Mouse (Mus musculus) liver, embryonic 12.5 days (tissue): ENCODE data around the gene Sgms2. TPM values are rescaled to one million over a fixed set of nuclear protein-coding genes. Genes with fewer than 3 reads are reported as not detected.
"Not testable (repeated sequence)": the region's sequence is repeated elsewhere in the genome, so short reads cannot be mapped to it uniquely, and the experiment has no call there.

ENCODE experiments used
- ATAC-seq: fragments of 200-750 bp; cut with Nextera tagmentation; 2 replicates; pipeline ENCODE4 v1.8.0; 2017; ENCODE audit warnings: moderate number of reproducible peaks, mild to moderate bottlenecking, moderate library complexity
- H3K27ac ChIP-seq: fragments of 300-500 bp; sonication (generic); 2 replicates; pipeline ENCODE4 v1.5.1; 2016; ENCODE audit warnings: mild to moderate bottlenecking
- H3K27me3 ChIP-seq: fragments of 300-500 bp; sonication (generic); replicated peaks from 2 replicates; pipeline ENCODE4 v1.6.1; 2016; ENCODE audit warnings: mild to moderate bottlenecking, moderate library complexity
- H3K36me3 ChIP-seq: fragments of 300-500 bp; sonication (generic); 2 replicates; pipeline ENCODE4 v1.6.1; 2016; ENCODE audit warnings: mild to moderate bottlenecking, moderate library complexity
- H3K4me1 ChIP-seq: fragments of 300-500 bp; sonication (generic); 2 replicates; pipeline ENCODE4 v1.6.1; 2016
- H3K4me2 ChIP-seq: fragments of 300-500 bp; sonication (generic); 2 replicates; pipeline ENCODE4 v1.6.1; 2016; ENCODE audit warnings: mild to moderate bottlenecking, moderate library complexity
- H3K4me3 ChIP-seq: fragments of 300-500 bp; sonication (generic); 2 replicates; pipeline ENCODE4 v1.5.1; 2016; ENCODE audit warnings: mild to moderate bottlenecking, moderate library complexity
- H3K9ac ChIP-seq: fragments of 300-500 bp; sonication (generic); 2 replicates; pipeline ENCODE4 v1.6.1; 2016; ENCODE audit warnings: mild to moderate bottlenecking, moderate library complexity
- H3K9me3 ChIP-seq: fragments of 300-500 bp; sonication (generic); replicated peaks from 2 replicates; pipeline ENCODE4 v1.6.1; 2016; ENCODE audit warnings: mild to moderate bottlenecking, moderate library complexity
- WGBS: fragments of 180-500 bp; shearing (Covaris S2); methylation state at CpG from one replicate; pipeline ENCODE4 v1.1.7; 2016; ENCODE audit not compliant: insufficient replicate concordance; 5-methylcytosine and 5-hydroxymethylcytosine counted together
- polyA plus RNA-seq: library from polyadenylated mRNA; unstranded; fragments of >200 nt; fragmentation: Nextera tagmentation; extraction: Ambion mirVana; gene quantifications from 2 replicates; pipeline ENCODE4 v1.2.1, GENCODE M21; 2016

Sgms2 gene
- polyA plus RNA-seq, 1 experiment from 2014 or later, result 2.0 TPM

- Histone ChIP-seq H3K36me3 (no peaks in the 10 kb centered on the region), H3K9me3 (no peaks in the 10 kb centered on the region), H3K4me3 (no peak overlapping the region), H3K27ac (no peak overlapping the region), H3K4me2 (no peak overlapping the region), H3K27me3 (no peaks in the 10 kb centered on the region), H3K4me1 (no peaks in the 10 kb centered on the region), H3K9ac (no peak overlapping the region)
- ATAC-seq, result no peak
- WGBS, result 71% methylated on average over 3 of the region's 3 CpGs
These were observed 142.6 kb downstream of the Sgms2 start for GRCm38 (mm10) chr3:131348579-131348950.

GRCm38 (mm10) chr3:131347831-131348578 lies 143.2 kb downstream of the Sgms2 start:
- no peak for ATAC-seq
- Histone ChIP-seq H3K36me3 (no peaks in the 10 kb centered on the region), H3K9ac (no peak overlapping the region), H3K9me3 (no peaks in the 10 kb centered on the region), H3K27me3 (no peaks in the 10 kb centered on the region), H3K4me1 (no peaks in the 10 kb centered on the region), H3K4me3 (no peak overlapping the region), H3K27ac (no peak overlapping the region), H3K4me2 (no peak overlapping the region)
- WGBS, result 51% methylated on average over 6 of the region's 6 CpGs

GRCm38 (mm10) chr3:131345903-131346302 lies 145.3 kb downstream of the Sgms2 start:
- WGBS, result 75% methylated on average over 6 of the region's 6 CpGs
- ATAC-seq, result no peak
- Histone ChIP-seq H3K9ac (no peak overlapping the region), H3K9me3 (no peaks in the 10 kb centered on the region), H3K27ac (no peak overlapping the region), H3K4me1 (no peaks in the 10 kb centered on the region), H3K27me3 (no peaks in the 10 kb centered on the region), H3K4me3 (no peak overlapping the region), H3K36me3 (no peaks in the 10 kb centered on the region), H3K4me2 (no peak overlapping the region)

GRCm38 (mm10) chr3:131343311-131343710 lies 147.9 kb downstream of the Sgms2 start:
- Histone ChIP-seq H3K4me3 (no peak overlapping the region), H3K27me3 (no peaks in the 10 kb centered on the region), H3K9ac (no peak overlapping the region), H3K4me2 (no peak overlapping the region), H3K9me3 (no peaks in the 10 kb centered on the region), H3K27ac (no peak overlapping the region), H3K36me3 (no peaks in the 10 kb centered on the region), H3K4me1 (no peaks in the 10 kb centered on the region)
- ATAC-seq, result no peak
- WGBS, result 87% methylated on average over 6 of the region's 6 CpGs

- Histone ChIP-seq H3K4me1 (no peaks in the 10 kb centered on the region), H3K9me3 (no peaks in the 10 kb centered on the region), H3K27me3 (no peaks in the 10 kb centered on the region), H3K36me3 (no peaks in the 10 kb centered on the region), H3K4me3 (no peak overlapping the region), H3K9ac (no peak overlapping the region), H3K27ac (no peak overlapping the region), H3K4me2 (no peak overlapping the region)
- ATAC-seq, result no peak
- 74% methylated on average over 3 of the region's 3 CpGs for WGBS
These were observed 150.3 kb downstream of the Sgms2 start for GRCm38 (mm10) chr3:131340885-131341284.

- peaks cover 7% of the 10 kb centered on the region for H3K4me1 ChIP-seq
- H3K4me3 ChIP-seq, result no peak overlapping the region
- H3K36me3 ChIP-seq, result no peaks in the 10 kb centered on the region
- H3K9ac ChIP-seq, result no peak overlapping the region
- 68% methylated on average over 4 of the region's 4 CpGs for WGBS
- H3K4me2 ChIP-seq, result no peak overlapping the region
- ATAC-seq, result no peak
- no peaks in the 10 kb centered on the region for H3K9me3 ChIP-seq
- no peak overlapping the region for H3K27ac ChIP-seq
- no peaks in the 10 kb centered on the region; the same call in 1 of the 2 replicates for H3K27me3 ChIP-seq
These were observed 151.9 kb downstream of the Sgms2 start for GRCm38 (mm10) chr3:131339280-131339679.

- not testable (repeated sequence) for ATAC-seq, H3K36me3 ChIP-seq, H3K9me3 ChIP-seq, H3K27ac ChIP-seq, H3K4me3 ChIP-seq, H3K4me2 ChIP-seq, H3K9ac ChIP-seq, H3K27me3 ChIP-seq
- H3K4me1 ChIP-seq, result peaks cover 16% of the 10 kb centered on the region
- 83% methylated on average over 6 of the region's 7 CpGs for WGBS
These were observed 153.5 kb downstream of the Sgms2 start for GRCm38 (mm10) chr3:131337749-131338148.

GRCm38 (mm10) chr3:131336629-131337028 lies 154.6 kb downstream of the Sgms2 start:
- H3K4me3 ChIP-seq, result no peak overlapping the region
- 72% methylated on average over 8 of the region's 8 CpGs for WGBS
- H3K36me3 ChIP-seq, result no peaks in the 10 kb centered on the region
- no peak overlapping the region for H3K9ac ChIP-seq
- no peaks in the 10 kb centered on the region; the same call in 1 of the 2 replicates for H3K27me3 ChIP-seq
- H3K4me2 ChIP-seq, result no peak overlapping the region
- H3K27ac ChIP-seq, result no peak overlapping the region
- peaks cover 16% of the 10 kb centered on the region for H3K4me1 ChIP-seq
- no peaks in the 10 kb centered on the region for H3K9me3 ChIP-seq
- ATAC-seq, result no peak

- H3K27ac ChIP-seq, result no peak overlapping the region
- no peak for ATAC-seq
- no peaks in the 10 kb centered on the region for H3K36me3 ChIP-seq
- H3K9ac ChIP-seq, result no peak overlapping the region
- H3K4me1 ChIP-seq, result peaks cover 16% of the 10 kb centered on the region
- no peaks in the 10 kb centered on the region for H3K9me3 ChIP-seq
- H3K4me3 ChIP-seq, result no peak overlapping the region
- no peaks in the 10 kb centered on the region; the same call in 1 of the 2 replicates for H3K27me3 ChIP-seq
- 37% methylated on average over 8 of the region's 8 CpGs for WGBS
- peak overlapping the region; percentile 37; the same call in 1 of the 2 replicates for H3K4me2 ChIP-seq
These were observed 156.1 kb downstream of the Sgms2 start for GRCm38 (mm10) chr3:131335117-131335547.

GRCm38 (mm10) chr3:131327189-131327588 lies 164.0 kb downstream of the Sgms2 start:
- H3K4me1 ChIP-seq, result no peaks in the 10 kb centered on the region
- H3K36me3 ChIP-seq, result peaks cover 10% of the 10 kb centered on the region
- 0 out of 2 replicates have a peak, but pooled peaks cover 4% of the 10 kb centered on the region for H3K9me3 ChIP-seq
- 68% methylated on average over 7 of the region's 7 CpGs for WGBS
- H3K27ac ChIP-seq, result no peak overlapping the region
- ATAC-seq, result no peak
- no peaks in the 10 kb centered on the region for H3K27me3 ChIP-seq
- H3K4me3 ChIP-seq, result no peak overlapping the region
- H3K4me2 ChIP-seq, result no peak overlapping the region
- no peak overlapping the region for H3K9ac ChIP-seq

GRCm38 (mm10) chr3:131326637-131327036 lies 164.6 kb downstream of the Sgms2 start:
- peaks cover 10% of the 10 kb centered on the region for H3K36me3 ChIP-seq
- no peak overlapping the region for H3K4me3 ChIP-seq
- H3K9ac ChIP-seq, result no peak overlapping the region
- H3K4me2 ChIP-seq, result no peak overlapping the region
- no peak for ATAC-seq
- 67% methylated on average over 4 of the region's 4 CpGs for WGBS
- H3K27me3 ChIP-seq, result no peaks in the 10 kb centered on the region
- 0 out of 2 replicates have a peak, but pooled peaks cover 4% of the 10 kb centered on the region for H3K9me3 ChIP-seq
- no peaks in the 10 kb centered on the region for H3K4me1 ChIP-seq
- H3K27ac ChIP-seq, result no peak overlapping the region

- Histone ChIP-seq H3K9me3 (no peaks in the 10 kb centered on the region), H3K36me3 (no peaks in the 10 kb centered on the region), H3K27ac (no peak overlapping the region), H3K4me1 (no peaks in the 10 kb centered on the region), H3K27me3 (no peaks in the 10 kb centered on the region), H3K4me3 (no peak overlapping the region), H3K9ac (no peak overlapping the region), H3K4me2 (no peak overlapping the region)
- no peak for ATAC-seq
- 67% methylated on average over 14 of the region's 14 CpGs for WGBS
These were observed 169.0 kb downstream of the Sgms2 start for GRCm38 (mm10) chr3:131322081-131322815.
